8 mouse cellular contexts compared by ENCODE assay signal in the genomic region with DNA sequence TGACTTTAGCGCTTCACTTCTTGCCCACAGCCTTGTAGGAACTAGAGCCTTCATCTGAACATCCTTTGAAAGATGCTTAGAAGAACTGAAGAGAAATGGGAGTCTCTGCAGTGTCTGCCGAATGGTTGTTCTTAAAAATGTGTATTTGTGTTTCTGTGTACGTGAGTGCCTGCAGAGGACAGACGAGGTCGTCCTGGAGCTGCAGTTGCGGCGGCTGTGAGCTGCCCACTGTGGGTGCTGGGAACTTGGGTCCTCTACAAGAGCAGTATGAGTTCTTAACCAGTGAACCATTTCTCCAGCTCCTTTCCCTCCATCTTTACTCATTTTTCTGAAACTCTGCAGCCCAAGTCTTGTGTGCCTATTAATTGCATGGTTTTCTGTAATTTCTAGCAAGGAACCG. TPM values are rescaled to one million over a fixed set of nuclear protein-coding genes. Genes with fewer than 3 reads are reported as not detected.
DNase-seq lines count a peak whose midpoint lies in the region; ATAC-seq and TF ChIP-seq lines count a peak whose summit lies in the region.

No protein-coding gene starts in this region.

- ATAC-seq in hindbrain, embryonic 12.5 days (ENCODE audit: low FRiP score) = peak; percentile 29

- H3K9ac ChIP-seq in hindbrain, embryonic 12.5 days = peak overlapping the region; percentile 97

- H3K27me3 ChIP-seq in hindbrain, embryonic 12.5 days = no peaks in the 10 kb centered on the region

- TF ChIP-seq CTCF in lung, adult 2 months (IDR thresholded peaks at IDR 0.05; ENCODE audit: insufficient read depth, low read length) = no peak
- TF ChIP-seq CTCF in cortical plate, adult 2 months (IDR thresholded peaks at IDR 0.05; ENCODE audit: extremely low read depth, insufficient read depth, low read length) = no peak

- H3K27ac ChIP-seq in cortical plate, adult 2 months (ENCODE audit: insufficient read depth, low read length) = peak overlapping the region; percentile 74
- peak overlapping the region; percentile 18; the same call in 1 of the 2 replicates for H3K27ac ChIP-seq in hindbrain, embryonic 12.5 days

- H3K4me1 ChIP-seq in lung, adult 2 months (ENCODE audit: control insufficient read depth, insufficient read depth, low read length) = peaks cover 10% of the 10 kb centered on the region
- H3K4me1 ChIP-seq in cortical plate, adult 2 months (ENCODE audit: control insufficient read depth, insufficient read depth, low read length) = peaks cover 5% of the 10 kb centered on the region
- H3K4me1 ChIP-seq in hindbrain, embryonic 12.5 days = peaks cover 11% of the 10 kb centered on the region

- no peaks in the 10 kb centered on the region for H3K9me3 ChIP-seq in hindbrain, embryonic 12.5 days (replicated peaks)

- WGBS in lung, adult 2 months = 30% methylated on average over 8 of the region's 8 CpGs
- 49% methylated on average over 8 of the region's 8 CpGs for WGBS in hindbrain, embryonic 12.5 days

- H3K36me3 ChIP-seq in hindbrain, embryonic 12.5 days = no peaks in the 10 kb centered on the region

- H3K4me3 ChIP-seq in lung, adult 2 months (replicated peaks; ENCODE audit: extremely low read depth, low read depth, low read length) = peak overlapping the region; percentile 82
- peak overlapping the region; percentile 97 for H3K4me3 ChIP-seq in cortical plate, adult 2 months (ENCODE audit: insufficient read depth, low read length)
- H3K4me3 ChIP-seq in hindbrain, embryonic 12.5 days = peak overlapping the region; percentile 88

- no peak for DNase-seq in lung, adult 2 months
- DNase-seq in lung, postnatal 25 days (ENCODE audit: low spot score) = no peak
- peak; percentile 6 for DNase-seq in lung, postnatal 10 days
- DNase-seq in layer of hippocampus, adult 9-11 months = no peak
- DNase-seq in urinary bladder, adult 2 months (ENCODE audit: low spot score) = no peak
- DNase-seq in T-cell, adult 2 months (ENCODE audit: low spot score) = no peak

- peak overlapping the region; percentile 72 for H3K4me2 ChIP-seq in hindbrain, embryonic 12.5 days (replicated peaks)

- no peak for TF ChIP-seq POLR2A in lung, adult 2 months (IDR thresholded peaks at IDR 0.05; ENCODE audit: borderline replicate concordance, extremely low read depth, low read depth, low read length)
- TF ChIP-seq POLR2A in cortical plate, adult 2 months (IDR thresholded peaks at IDR 0.05; ENCODE audit: extremely low read depth, insufficient read depth, low read length) = no peak

RNA-seq across cellular contexts. Expression of a gene that starts 0.5 kb away (rescaled TPM):
- 0.83 and 1.8 TPM in 2 replicates for polyA plus RNA-seq in lung, adult 2 months (2012; rRNA removed)
- polyA plus RNA-seq in cortical plate, adult 2 months (2012; rRNA removed) = 19.7 and 20.5 TPM in 2 replicates
- polyA plus RNA-seq in hindbrain, embryonic 12.5 days (2016; fragmentation: Nextera tagmentation; extraction: Ambion mirVana) = 36.2 and 38.1 TPM in 2 replicates
- polyA plus RNA-seq in urinary bladder, adult 2 months (2012; rRNA removed) = 11.5 and 15.2 TPM in 2 replicates

RNA-seq across cellular contexts. Expression of a gene that starts 0.5 kb away (rescaled TPM):
- 2.0 and 2.2 TPM in 2 replicates for polyA plus RNA-seq in lung, adult 2 months (2012; rRNA removed)
- 6.5 and 7.2 TPM in 2 replicates for polyA plus RNA-seq in cortical plate, adult 2 months (2012; rRNA removed)
- 9.8 and 12.1 TPM in 2 replicates for polyA plus RNA-seq in hindbrain, embryonic 12.5 days (2016; fragmentation: Nextera tagmentation; extraction: Ambion mirVana)
- polyA plus RNA-seq in urinary bladder, adult 2 months (2012; rRNA removed) = 6.5 and 6.7 TPM in 2 replicates

RNA-seq across cellular contexts. Expression of a gene that starts 52.4 kb away (rescaled TPM):
- not detected in 2 replicates for polyA plus RNA-seq in lung, adult 2 months (2012; rRNA removed)
- polyA plus RNA-seq in cortical plate, adult 2 months (2012; rRNA removed) = not detected in 2 replicates
- not detected in 2 replicates for polyA plus RNA-seq in hindbrain, embryonic 12.5 days (2016; fragmentation: Nextera tagmentation; extraction: Ambion mirVana)
- polyA plus RNA-seq in urinary bladder, adult 2 months (2012; rRNA removed) = not detected in 2 replicates

RNA-seq across cellular contexts. Expression of a gene that starts 58.3 kb away (rescaled TPM):
- polyA plus RNA-seq in lung, adult 2 months (2012; rRNA removed) = not detected in 2 replicates
- polyA plus RNA-seq in cortical plate, adult 2 months (2012; rRNA removed) = 0.04 TPM in 1 of 2 replicates, not detected in the other
- polyA plus RNA-seq in hindbrain, embryonic 12.5 days (2016; fragmentation: Nextera tagmentation; extraction: Ambion mirVana) = not detected in 2 replicates
- polyA plus RNA-seq in urinary bladder, adult 2 months (2012; rRNA removed) = not detected in 2 replicates
